Mouse (Mus musculus): Measurements from ENCODE around the gene Ccdc85c. TPM values are rescaled to one million over a fixed set of nuclear protein-coding genes. Genes with fewer than 3 reads are reported as not detected.

Gene Ccdc85c
- polyA plus RNA-seq, 1 experiment from 2014 or later: 6.6 TPM

DNA sequence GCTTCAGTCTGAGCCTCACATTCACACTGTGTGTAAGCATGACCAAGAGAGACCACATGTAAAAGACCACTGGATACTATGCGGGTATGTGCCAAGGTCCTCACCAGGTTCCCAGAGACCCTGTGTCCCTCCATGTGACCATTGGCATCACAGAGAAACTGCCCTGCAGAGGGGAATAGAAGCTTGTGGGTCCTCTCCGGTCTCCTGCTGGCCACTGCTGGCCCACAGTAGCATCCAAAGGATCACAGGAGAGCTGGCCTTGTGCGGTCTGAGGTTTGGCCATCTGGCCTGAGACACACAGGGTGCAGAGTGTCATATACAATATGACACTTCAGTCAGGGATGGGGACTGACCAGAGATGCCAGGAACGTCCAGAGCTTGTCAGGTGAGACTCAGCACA lies 34.8 kb upstream of the Ccdc85c start:
- ATAC-seq (ENCODE audit: low FRiP score, low read depth): no peak
- H3K4me2 ChIP-seq (replicated peaks): no peak overlapping the region
- no peak overlapping the region for H3K27ac ChIP-seq
- no peak overlapping the region for H3K9ac ChIP-seq
- peaks cover 11% of the 10 kb centered on the region for H3K4me1 ChIP-seq
- H3K9me3 ChIP-seq: no peaks in the 10 kb centered on the region
- H3K36me3 ChIP-seq: no peaks in the 10 kb centered on the region
- no peak overlapping the region for H3K4me3 ChIP-seq
- H3K27me3 ChIP-seq: peaks cover 44% of the 10 kb centered on the region
- WGBS: 78% methylated on average over 4 of the region's 4 CpGs

DNA sequence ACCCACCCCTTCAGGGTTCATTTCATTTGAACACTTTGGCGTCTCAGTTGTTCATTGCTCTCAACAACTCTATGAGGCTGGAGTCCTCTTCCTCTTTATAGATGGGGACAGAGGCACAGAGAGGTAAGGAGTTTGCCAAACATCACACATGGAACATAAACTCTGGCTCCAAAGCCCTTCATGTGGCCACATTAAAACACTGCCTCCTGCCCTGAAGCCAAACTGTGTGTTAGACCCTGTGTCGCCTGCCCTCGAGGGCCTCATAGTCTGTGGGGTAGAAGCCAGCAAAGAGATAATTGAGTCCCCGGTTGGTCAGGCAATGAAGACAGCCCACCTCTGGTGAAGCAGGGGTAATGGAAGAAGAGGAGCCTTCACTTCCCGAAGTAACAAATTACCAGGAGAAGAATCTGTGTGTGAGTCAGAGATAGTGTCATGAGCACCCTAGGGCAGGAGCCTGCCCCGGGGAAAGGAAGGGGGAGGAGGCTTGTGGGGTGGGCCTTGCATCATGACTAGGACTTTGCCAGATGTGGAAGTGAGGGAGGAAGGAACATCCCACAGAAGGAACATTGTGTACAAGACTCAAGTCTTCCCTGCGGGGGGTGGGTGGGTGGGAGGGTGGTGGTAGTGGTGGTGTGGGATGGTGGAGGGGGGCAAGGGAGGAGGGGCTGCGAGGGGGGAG lies 34.0 kb upstream of the Ccdc85c start:
- H3K4me2 ChIP-seq (replicated peaks): no peak overlapping the region
- no peaks in the 10 kb centered on the region for H3K36me3 ChIP-seq
- no peak overlapping the region for H3K9ac ChIP-seq
- peaks cover 47% of the 10 kb centered on the region for H3K27me3 ChIP-seq
- WGBS: 53% methylated on average over 7 of the region's 8 CpGs
- H3K4me3 ChIP-seq: no peak overlapping the region
- ATAC-seq (ENCODE audit: low FRiP score, low read depth): no peak
- no peak overlapping the region for H3K27ac ChIP-seq
- H3K9me3 ChIP-seq: no peaks in the 10 kb centered on the region
- H3K4me1 ChIP-seq: peaks cover 11% of the 10 kb centered on the region

DNA sequence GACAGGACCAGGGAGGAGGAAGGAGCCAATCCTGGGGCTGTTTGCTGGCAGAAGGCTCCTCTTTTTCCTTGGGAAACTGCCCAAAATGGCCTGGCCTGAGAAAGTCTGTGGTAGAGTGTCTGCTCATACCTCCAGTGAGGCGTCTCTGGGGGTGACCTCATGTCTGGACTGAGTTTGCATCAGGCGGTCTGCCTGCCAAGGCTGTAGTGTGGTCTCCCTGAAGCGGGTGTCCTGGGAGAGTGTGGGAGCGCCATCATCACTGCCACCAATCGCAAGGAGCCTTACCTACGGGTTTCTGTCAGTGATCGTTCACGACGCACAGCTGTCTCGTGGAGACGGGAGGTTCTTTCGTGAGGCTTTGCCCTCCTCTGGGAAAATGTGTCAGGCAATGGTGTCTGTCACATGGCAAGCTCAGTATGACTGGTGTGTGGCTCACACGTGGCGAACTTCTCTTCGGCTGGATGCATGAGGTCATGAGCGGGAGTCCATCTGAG lies 33.2 kb upstream of the Ccdc85c start:
- Histone ChIP-seq H3K4me3 (no peak overlapping the region), H3K27me3 (peaks cover 53% of the 10 kb centered on the region), H3K9me3 (no peaks in the 10 kb centered on the region), H3K27ac (no peak overlapping the region), H3K4me1 (peaks cover 11% of the 10 kb centered on the region), H3K4me2 (replicated peaks) (no peak overlapping the region; the same call in 1 of the 2 replicates), H3K36me3 (no peaks in the 10 kb centered on the region), H3K9ac (no peak overlapping the region)
- ATAC-seq (ENCODE audit: low FRiP score, low read depth): no peak
- 83% methylated on average over 16 of the region's 16 CpGs for WGBS

DNA sequence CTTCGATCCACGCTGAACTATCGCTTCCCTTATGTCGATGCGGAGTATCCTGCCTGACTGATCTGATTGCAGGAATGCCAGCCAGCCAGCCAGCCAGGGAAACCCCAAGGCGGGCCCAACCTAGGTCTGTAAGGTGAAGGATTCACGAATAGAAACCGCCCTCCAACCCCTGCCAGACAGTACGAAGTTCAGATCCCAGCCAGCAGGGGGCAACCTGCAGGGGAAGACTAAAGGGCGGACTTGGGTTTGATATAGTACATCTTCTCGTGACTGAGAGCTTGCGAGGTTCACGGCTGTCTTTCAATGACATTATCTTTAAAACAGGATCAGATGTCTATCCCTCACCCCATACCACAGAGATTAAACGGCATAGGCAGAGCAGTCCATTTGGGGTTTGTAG lies 32.3 kb upstream of the Ccdc85c start:
- 26% methylated on average over 14 of the region's 14 CpGs for WGBS
- H3K4me1 ChIP-seq: peaks cover 11% of the 10 kb centered on the region
- no peaks in the 10 kb centered on the region for H3K36me3 ChIP-seq
- H3K9me3 ChIP-seq: no peaks in the 10 kb centered on the region
- no peak overlapping the region for H3K9ac ChIP-seq
- H3K4me2 ChIP-seq (replicated peaks): 0 out of 2 replicates have a peak overlapping the region, but pooled peaks have one; percentile 99
- ATAC-seq (ENCODE audit: low FRiP score, low read depth): no peak
- peaks cover 57% of the 10 kb centered on the region for H3K27me3 ChIP-seq
- H3K27ac ChIP-seq: no peak overlapping the region
- H3K4me3 ChIP-seq: no peak overlapping the region

DNA sequence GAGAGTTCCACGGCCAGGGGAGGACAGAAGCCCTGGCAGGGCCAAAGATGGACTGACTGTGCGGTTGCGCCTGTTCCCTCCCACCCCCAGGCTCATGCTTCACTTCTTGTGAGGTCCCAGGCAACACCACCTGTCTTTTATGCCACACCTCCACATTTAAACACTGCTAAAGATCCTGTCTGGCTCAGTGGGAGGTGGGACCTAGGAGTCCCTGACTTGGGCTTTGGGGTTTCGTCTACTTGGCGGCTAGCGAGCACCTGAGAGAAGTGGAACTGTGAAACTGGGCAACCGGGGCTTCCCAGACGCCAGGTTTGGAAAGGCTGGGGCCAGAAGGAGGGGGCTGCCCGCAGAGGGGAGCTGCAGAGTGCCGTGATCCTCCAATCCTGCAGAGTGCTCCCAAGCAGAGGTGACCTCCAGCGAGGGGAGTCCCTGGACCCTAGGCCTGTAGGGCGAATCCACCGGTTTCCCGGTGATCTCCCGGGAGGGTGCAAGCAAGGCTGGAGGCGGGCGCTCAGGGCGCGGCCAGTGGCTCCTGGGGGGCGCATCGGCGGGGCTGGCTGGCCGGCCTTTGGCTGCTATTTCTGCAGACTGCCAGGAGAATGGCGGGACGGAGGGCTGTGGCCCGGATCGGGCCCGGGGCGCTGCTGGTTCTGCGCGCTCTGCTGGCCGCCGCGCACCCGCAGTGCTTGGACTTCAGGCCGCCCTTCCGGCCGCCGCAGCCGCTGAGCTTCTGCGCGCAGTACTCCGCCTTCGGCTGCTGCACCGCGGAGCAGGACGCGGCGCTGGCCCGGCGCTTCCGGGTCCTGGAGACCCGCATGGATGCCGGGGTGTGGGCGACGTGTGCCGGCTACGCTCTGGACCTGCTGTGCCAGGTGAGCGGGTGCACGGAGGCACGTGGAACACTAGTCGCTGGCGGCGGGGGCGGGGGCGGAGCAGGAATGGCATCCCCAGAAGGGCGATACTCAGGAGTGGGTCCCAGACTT lies 30.9 kb upstream of the Ccdc85c start, which contains the start of gene Hhipl1:
TSS of gene Hhipl1 (plus strand) at position 459 of the 983 bp plus-strand sequence.
- Histone ChIP-seq H3K27ac (no peak within 1 kb of the TSS), H3K4me3 (peak within 1 kb of the TSS; percentile 53), H3K4me2 (replicated peaks) (peak within 1 kb of the TSS; percentile 99), H3K27me3 (peaks cover 57% of the 10 kb centered on the region), H3K9me3 (no peaks in the 10 kb centered on the region), H3K4me1 (peaks cover 15% of the 10 kb centered on the region), H3K36me3 (no peaks in the 10 kb centered on the region), H3K9ac (peak within 1 kb of the TSS; percentile 84)
- peak; percentile 57 for ATAC-seq (ENCODE audit: low FRiP score, low read depth)
- 3% methylated on average over 62 of the region's 67 CpGs for WGBS

DNA sequence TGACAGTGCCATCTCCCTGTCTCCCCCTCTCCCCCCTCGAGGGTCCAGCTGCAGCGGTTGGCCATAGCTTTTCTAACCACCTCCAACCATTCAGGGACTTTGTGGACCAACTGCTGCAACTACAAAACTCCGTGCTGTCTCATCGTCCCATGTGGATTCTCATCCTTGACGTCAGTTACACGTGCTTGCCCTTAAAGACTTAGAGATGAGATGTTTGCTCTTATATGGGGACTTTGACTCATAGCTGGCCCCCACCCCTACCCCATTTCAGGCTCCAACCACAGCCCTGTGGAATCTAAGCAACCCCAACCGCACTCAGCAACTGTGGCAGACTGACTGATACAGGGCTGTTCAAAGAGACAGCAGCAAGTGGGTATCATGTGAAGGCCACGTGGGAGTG lies 29.9 kb upstream of the Ccdc85c start:
- WGBS: 69% methylated on average over 8 of the region's 8 CpGs
- Histone ChIP-seq H3K36me3 (no peaks in the 10 kb centered on the region), H3K27ac (no peak overlapping the region), H3K27me3 (peaks cover 57% of the 10 kb centered on the region), H3K4me2 (replicated peaks) (peak overlapping the region; percentile 99; the same call in 1 of the 2 replicates), H3K9me3 (no peaks in the 10 kb centered on the region), H3K4me3 (peak overlapping the region; percentile 53; the same call in 1 of the 2 replicates), H3K9ac (no peak overlapping the region), H3K4me1 (peaks cover 21% of the 10 kb centered on the region)
- no peak for ATAC-seq (ENCODE audit: low FRiP score, low read depth)

DNA sequence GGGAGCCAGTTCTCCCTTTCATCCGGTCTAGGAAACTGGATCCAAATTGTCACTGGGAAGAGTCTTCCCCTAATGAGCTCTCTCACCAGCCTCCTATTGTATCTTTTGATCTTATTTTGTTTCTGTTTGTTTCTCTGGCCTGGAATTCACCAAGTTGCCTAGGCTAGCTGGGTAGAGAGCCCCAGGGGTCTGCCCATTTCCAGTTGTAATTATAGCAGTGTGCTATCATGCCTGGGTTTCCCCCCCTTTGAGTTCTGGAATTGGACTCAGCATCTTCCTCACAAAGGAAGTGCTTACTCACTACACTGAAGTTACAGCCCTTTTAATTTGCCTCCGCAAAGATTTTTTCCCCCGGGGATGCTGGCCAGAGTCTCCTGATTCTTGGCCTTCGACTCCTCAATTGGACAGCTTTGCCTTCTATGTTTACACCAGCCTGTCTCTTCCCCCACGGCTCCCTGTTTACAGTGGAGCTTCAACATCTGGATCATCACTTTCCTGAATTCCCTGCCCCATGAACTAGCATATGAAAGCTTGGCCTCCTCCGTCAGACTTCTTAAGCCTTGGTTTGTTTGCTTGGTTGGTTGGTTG lies 28.6 kb upstream of the Ccdc85c start:
- Histone ChIP-seq H3K4me1 (peaks cover 20% of the 10 kb centered on the region), H3K9ac (no peak overlapping the region), H3K4me2 (replicated peaks) (no peak overlapping the region), H3K27ac (no peak overlapping the region), H3K36me3 (no peaks in the 10 kb centered on the region), H3K4me3 (no peak overlapping the region), H3K27me3 (peaks cover 56% of the 10 kb centered on the region), H3K9me3 (no peaks in the 10 kb centered on the region)
- no peak for ATAC-seq (ENCODE audit: low FRiP score, low read depth)
- WGBS: 51% methylated on average over 6 of the region's 6 CpGs

DNA sequence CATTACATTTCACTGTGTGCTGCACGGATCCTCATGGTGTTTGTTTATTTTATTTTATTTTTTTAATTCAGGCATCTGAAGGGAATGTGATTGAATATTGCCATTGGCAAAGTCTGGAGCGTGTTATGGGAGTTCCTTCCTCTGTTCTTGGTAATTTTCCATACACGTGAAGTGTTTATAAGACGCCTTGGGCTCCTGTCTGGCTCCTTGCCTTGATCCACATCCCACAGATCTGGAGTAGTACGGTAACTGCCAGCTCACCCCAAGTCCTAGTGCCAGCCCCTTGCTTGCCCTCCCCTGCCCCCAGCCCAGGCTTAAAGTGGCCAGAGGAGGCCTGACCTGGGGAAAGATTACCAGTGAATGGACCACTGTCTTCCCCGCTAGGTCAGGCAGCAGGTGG lies 25.8 kb upstream of the Ccdc85c start:
- Histone ChIP-seq H3K27ac (no peak overlapping the region), H3K36me3 (no peaks in the 10 kb centered on the region), H3K27me3 (peaks cover 28% of the 10 kb centered on the region), H3K4me3 (no peak overlapping the region), H3K9ac (no peak overlapping the region), H3K4me1 (peaks cover 17% of the 10 kb centered on the region), H3K9me3 (no peaks in the 10 kb centered on the region), H3K4me2 (replicated peaks) (no peak overlapping the region)
- no peak for ATAC-seq (ENCODE audit: low FRiP score, low read depth)
- WGBS: 59% methylated on average over 6 of the region's 6 CpGs

DNA sequence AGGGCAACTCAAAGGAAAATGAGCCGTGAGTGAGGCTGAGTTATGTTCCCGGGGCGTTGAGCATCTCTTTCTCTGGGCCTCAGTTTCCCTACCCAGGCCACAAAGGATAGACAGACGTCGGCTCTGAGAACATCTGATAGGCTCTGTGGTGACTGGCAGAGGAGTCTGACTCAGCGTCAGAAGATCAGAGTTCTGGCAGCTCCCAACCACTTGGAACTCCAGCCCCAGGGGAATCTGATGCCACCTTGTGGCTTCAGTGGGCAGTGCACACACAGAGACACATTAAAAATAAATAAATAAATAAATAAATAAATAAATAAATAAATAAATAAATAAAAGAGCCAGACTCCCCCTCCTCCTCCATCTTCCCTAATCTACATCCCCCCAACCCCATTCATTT lies 21.8 kb upstream of the Ccdc85c start:
- ATAC-seq (ENCODE audit: low FRiP score, low read depth): no peak
- Histone ChIP-seq H3K27ac (no peak overlapping the region), H3K4me1 (peaks cover 19% of the 10 kb centered on the region), H3K4me2 (replicated peaks) (no peak overlapping the region), H3K4me3 (no peak overlapping the region), H3K9ac (no peak overlapping the region), H3K9me3 (no peaks in the 10 kb centered on the region), H3K27me3 (no peaks in the 10 kb centered on the region), H3K36me3 (no peaks in the 10 kb centered on the region)
- WGBS: 80% methylated on average over 6 of the region's 6 CpGs

DNA sequence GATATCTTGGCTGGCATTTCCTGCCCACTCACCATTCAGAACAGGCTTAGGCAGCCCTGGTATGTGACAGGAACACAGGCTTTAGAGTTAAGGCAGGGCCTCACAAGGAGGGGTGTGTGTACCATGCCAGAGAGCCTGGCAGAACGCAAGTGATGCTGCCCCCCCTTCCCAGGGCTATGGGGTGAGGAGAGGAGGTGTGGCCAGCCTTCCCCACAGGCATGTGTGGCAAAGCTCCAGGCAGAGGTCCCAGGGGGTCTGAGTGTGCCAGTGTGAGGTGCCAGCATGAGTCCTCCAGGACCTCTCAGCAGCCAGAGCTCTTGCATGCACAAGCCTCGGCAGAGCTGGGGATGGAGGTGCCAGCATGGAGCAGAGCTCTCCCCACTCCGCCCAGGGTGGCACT lies 19.4 kb upstream of the Ccdc85c start:
- H3K9ac ChIP-seq: no peak overlapping the region
- no peak overlapping the region for H3K27ac ChIP-seq
- no peak for ATAC-seq (ENCODE audit: low FRiP score, low read depth)
- WGBS: 79% methylated on average over 3 of the region's 3 CpGs
- no peak overlapping the region for H3K4me3 ChIP-seq
- no peaks in the 10 kb centered on the region for H3K27me3 ChIP-seq
- no peak overlapping the region for H3K4me2 ChIP-seq (replicated peaks)
- H3K36me3 ChIP-seq: no peaks in the 10 kb centered on the region
- H3K9me3 ChIP-seq: no peaks in the 10 kb centered on the region
- peaks cover 13% of the 10 kb centered on the region for H3K4me1 ChIP-seq

DNA sequence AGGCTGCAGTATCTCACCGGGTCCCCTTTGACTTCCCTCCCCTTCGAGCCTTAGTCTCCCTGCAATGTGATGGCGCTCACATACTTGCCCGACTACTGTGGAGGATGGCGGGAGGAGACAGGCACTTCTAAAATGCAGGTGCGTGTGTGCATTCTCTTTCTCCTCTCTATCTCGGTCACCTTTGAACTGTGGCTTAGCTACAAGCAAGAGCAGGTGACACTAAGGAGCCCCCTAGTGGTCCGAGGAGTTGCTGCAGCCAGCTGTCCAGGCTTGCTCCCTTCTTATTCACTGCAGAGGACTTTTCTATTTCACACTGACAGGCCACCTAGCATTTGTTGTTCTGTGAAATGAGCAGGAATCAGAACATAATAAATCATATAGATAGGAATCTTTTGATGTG lies 17.7 kb upstream of the Ccdc85c start:
- H3K4me3 ChIP-seq: no peak overlapping the region
- no peak overlapping the region for H3K27ac ChIP-seq
- no peaks in the 10 kb centered on the region for H3K27me3 ChIP-seq
- H3K9me3 ChIP-seq: no peaks in the 10 kb centered on the region
- peak overlapping the region; percentile 41 for H3K4me2 ChIP-seq (replicated peaks)
- peaks cover 13% of the 10 kb centered on the region for H3K4me1 ChIP-seq
- no peaks in the 10 kb centered on the region for H3K36me3 ChIP-seq
- WGBS: 3% methylated on average over 8 of the region's 8 CpGs
- no peak for ATAC-seq (ENCODE audit: low FRiP score, low read depth)
- H3K9ac ChIP-seq: no peak overlapping the region

DNA sequence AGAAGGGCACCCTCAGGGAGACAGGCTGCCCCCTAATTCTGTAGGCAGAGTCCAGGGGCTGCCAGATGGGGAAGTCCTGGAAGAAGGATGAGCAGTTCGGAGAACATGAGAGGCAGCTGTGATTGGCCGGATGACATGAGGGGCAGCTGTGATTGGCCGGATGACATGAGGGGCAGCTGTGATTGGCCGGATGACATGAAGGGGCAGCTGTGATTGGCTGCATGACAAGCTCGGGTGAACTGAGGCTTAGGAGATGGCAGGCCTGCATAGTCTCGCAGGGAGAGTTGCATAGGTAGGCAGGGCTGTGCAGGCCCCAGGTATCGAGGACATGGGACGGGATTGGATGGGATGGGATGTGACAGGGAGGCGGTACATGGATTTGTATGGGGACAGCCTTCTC lies 17.2 kb upstream of the Ccdc85c start:
- no peaks in the 10 kb centered on the region for H3K27me3 ChIP-seq
- H3K9ac ChIP-seq: no peak overlapping the region
- 6% methylated on average over 9 of the region's 9 CpGs for WGBS
- H3K36me3 ChIP-seq: no peaks in the 10 kb centered on the region
- peak overlapping the region; percentile 41 for H3K4me2 ChIP-seq (replicated peaks)
- H3K4me1 ChIP-seq: peaks cover 13% of the 10 kb centered on the region
- H3K27ac ChIP-seq: no peak overlapping the region
- peak; percentile 64 for ATAC-seq (ENCODE audit: low FRiP score, low read depth)
- H3K4me3 ChIP-seq: no peak overlapping the region
- no peaks in the 10 kb centered on the region for H3K9me3 ChIP-seq

Measured in limb, embryonic 13.5 days (tissue).